Mouse (Mus musculus) midbrain, embryonic 15.5 days (tissue): ENCODE measurements at regions not wholly inside any gene's neighbourhood (a gene's known extent, or its start where the extent isn't known, plus 50 kb on each side); places are given as distances from the start of the nearest gene placed in this dataset.
A peak's percentile ranks its signal among the peaks of the same experiment; 100 is the strongest.

Experiments
- ATAC-seq: fragments of 200-750 bp; cut with Nextera tagmentation; replicated peaks from 2 replicates; pipeline ENCODE4 v1.8.0; 2017; ENCODE audit warnings: moderate TSS enrichment
- H3K27ac ChIP-seq: fragments of 300-500 bp; sonication (generic); 2 replicates; pipeline ENCODE4 v1.5.1; 2015; ENCODE audit warnings: mild to moderate bottlenecking, inconsistent platforms
- H3K27me3 ChIP-seq: fragments of 300-500 bp; sonication (generic); replicated peaks from 2 replicates; pipeline ENCODE4 v1.6.1; 2015; ENCODE audit warnings: inconsistent platforms
- H3K36me3 ChIP-seq: fragments of 300-500 bp; sonication (generic); replicated peaks from 2 replicates; pipeline ENCODE4 v1.6.1; 2015; ENCODE audit warnings: inconsistent platforms
- H3K4me1 ChIP-seq: fragments of 300-500 bp; sonication (generic); 2 replicates; pipeline ENCODE4 v1.6.1; 2015; ENCODE audit warnings: inconsistent platforms
- H3K4me2 ChIP-seq: fragments of 300-500 bp; sonication (generic); 2 replicates; pipeline ENCODE4 v1.6.1; 2015; ENCODE audit warnings: inconsistent platforms, mild to moderate bottlenecking, moderate library complexity
- H3K4me3 ChIP-seq: fragments of 300-500 bp; sonication (generic); 2 replicates; pipeline ENCODE4 v1.5.1; 2015; ENCODE audit warnings: mild to moderate bottlenecking, inconsistent platforms
- H3K9ac ChIP-seq: fragments of 300-500 bp; sonication (generic); 2 replicates; pipeline ENCODE4 v1.6.1; 2015; ENCODE audit warnings: mild to moderate bottlenecking, inconsistent platforms
- H3K9me3 ChIP-seq: fragments of 300-500 bp; sonication (generic); 2 replicates; pipeline ENCODE4 v1.6.1; 2016; ENCODE audit warnings: inconsistent platforms
- WGBS: fragments of 180-500 bp; shearing (Covaris S2); methylation state at CpG from one replicate; pipeline ENCODE4 v1.1.7; 2015; ENCODE audit warnings: mixed read lengths; 5-methylcytosine and 5-hydroxymethylcytosine counted together

DNA sequence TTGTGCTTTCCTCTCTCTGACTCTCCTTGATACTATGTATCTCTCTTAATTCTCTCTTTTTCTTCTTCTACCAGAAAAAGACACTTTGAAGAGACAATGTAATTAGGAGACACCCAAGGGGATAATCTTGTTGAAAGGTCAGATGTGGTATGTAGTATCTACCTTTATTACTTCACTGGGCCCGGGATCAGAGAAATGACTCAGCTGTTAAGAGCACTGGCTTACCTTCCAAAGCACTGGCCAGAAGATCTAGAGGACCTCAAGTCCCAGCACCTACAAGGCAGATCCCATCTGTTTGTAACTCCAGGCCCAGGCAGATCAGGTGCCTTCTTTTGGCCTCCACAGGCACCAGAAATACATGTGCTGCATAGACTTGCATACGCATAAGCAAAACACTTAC lies 127.8 kb upstream of the Cdkn2b start:
- Histone ChIP-seq H3K27me3 (no peaks in the 10 kb centered on the region), H3K36me3 (no peaks in the 10 kb centered on the region), H3K9ac (no peak overlapping the region), H3K9me3 (no peaks in the 10 kb centered on the region), H3K27ac (no peak overlapping the region), H3K4me2 (no peak overlapping the region), H3K4me3 (no peak overlapping the region), H3K4me1 (no peaks in the 10 kb centered on the region)
- ATAC-seq = no peak
- 93% methylated on average over 2 of the region's 2 CpGs for WGBS

DNA sequence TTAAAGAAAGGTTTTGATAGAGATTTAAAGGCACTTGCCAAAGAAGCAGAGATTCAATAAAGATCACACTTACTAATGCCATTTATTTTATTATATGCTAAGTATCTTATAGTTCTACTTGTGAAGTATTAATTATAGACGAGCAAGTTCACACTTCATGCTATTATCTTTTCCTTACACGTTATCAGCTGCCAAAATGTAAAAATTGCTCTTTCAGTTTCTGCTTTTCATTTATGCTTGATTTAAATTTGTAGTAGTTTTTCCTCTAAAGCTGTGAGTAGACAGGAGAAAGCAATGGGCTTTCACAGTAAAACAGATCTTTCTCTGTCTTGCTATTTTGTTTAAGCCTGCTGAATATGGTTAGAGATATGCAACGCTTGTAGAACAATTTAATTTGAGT lies 125.9 kb upstream of the Cdkn2b start:
- Histone ChIP-seq H3K4me1 (no peaks in the 10 kb centered on the region), H3K9ac (no peak overlapping the region), H3K9me3 (no peaks in the 10 kb centered on the region), H3K4me3 (no peak overlapping the region), H3K36me3 (no peaks in the 10 kb centered on the region), H3K27ac (no peak overlapping the region), H3K4me2 (no peak overlapping the region), H3K27me3 (no peaks in the 10 kb centered on the region)
- no peak for ATAC-seq
- WGBS = 87% methylated on average over 3 of the region's 3 CpGs

DNA sequence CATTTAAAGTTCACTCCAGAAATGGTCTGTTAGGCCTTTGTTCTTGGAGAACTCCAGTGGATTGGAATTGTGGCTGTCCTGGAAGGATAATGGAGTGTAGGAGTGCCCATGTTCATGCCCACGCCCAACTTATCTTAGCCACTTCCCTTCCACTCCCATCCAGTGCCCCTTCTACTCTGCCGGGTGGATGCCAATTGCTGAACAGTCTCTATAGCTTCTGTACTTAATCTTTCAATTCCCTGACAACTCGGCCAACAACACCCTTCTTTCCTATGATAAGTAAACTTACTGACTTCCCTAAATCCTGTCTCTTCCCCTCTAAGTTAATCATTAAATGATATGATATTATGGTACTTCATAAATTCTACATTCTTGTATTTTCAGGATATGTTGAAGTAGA lies 123.3 kb upstream of the Cdkn2b start:
- no peaks in the 10 kb centered on the region for H3K9me3 ChIP-seq
- no peaks in the 10 kb centered on the region for H3K4me1 ChIP-seq
- H3K27me3 ChIP-seq = no peaks in the 10 kb centered on the region
- 87% methylated on average over 3 of the region's 3 CpGs for WGBS
- H3K9ac ChIP-seq = no peak overlapping the region
- no peak overlapping the region for H3K4me3 ChIP-seq
- no peak for ATAC-seq
- no peak overlapping the region for H3K4me2 ChIP-seq
- no peak overlapping the region for H3K27ac ChIP-seq
- H3K36me3 ChIP-seq = no peaks in the 10 kb centered on the region

DNA sequence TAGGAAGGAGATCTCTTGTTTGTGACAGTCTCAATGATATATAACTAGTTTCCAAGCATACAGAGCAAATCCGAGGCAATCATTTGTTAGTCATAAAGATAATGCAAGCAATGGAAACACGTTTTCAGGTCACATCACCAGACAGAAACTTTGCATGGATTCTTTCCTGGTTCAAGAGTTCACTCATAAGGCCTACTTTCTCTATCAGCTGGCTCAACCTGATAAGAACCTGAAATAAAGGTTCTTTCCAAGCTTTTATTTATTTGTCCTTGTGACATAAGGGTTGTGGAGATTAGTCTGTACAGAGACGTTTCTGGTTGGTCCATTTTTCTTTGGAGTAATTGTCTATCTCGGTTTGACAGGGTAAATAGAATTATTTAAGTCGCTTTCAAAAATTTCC lies 122.7 kb upstream of the Cdkn2b start:
- 81% methylated on average over 5 of the region's 5 CpGs for WGBS
- Histone ChIP-seq H3K4me2 (no peak overlapping the region), H3K4me1 (no peaks in the 10 kb centered on the region), H3K9me3 (no peaks in the 10 kb centered on the region), H3K4me3 (no peak overlapping the region), H3K27me3 (no peaks in the 10 kb centered on the region), H3K36me3 (no peaks in the 10 kb centered on the region), H3K27ac (no peak overlapping the region), H3K9ac (no peak overlapping the region)
- no peak for ATAC-seq

DNA sequence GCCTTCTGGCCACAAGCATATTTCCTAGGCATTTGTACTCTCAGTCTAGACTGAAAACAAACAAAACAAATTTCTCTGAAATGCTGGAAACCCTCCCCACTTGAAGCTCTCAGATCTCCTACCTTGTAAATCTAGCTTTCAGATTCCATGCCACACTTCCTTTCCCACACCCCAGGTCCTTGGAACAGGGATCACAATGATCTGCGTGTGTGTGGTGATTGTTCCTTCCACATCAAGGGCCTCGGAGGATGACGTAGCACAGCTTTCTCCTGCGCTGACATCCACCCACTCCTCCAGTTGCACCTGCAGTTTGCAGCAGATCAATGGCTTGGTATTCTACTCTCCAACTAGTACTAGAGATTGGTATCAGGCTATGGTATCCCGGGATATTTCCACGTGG lies 120.7 kb upstream of the Cdkn2b start:
- no peak for ATAC-seq
- no peak overlapping the region for H3K4me3 ChIP-seq
- no peaks in the 10 kb centered on the region for H3K27me3 ChIP-seq
- H3K4me1 ChIP-seq = no peaks in the 10 kb centered on the region
- no peaks in the 10 kb centered on the region for H3K36me3 ChIP-seq
- no peak overlapping the region for H3K27ac ChIP-seq
- H3K9ac ChIP-seq = no peak overlapping the region
- WGBS = 86% methylated on average over 6 of the region's 6 CpGs
- H3K9me3 ChIP-seq = no peaks in the 10 kb centered on the region
- no peak overlapping the region for H3K4me2 ChIP-seq

DNA sequence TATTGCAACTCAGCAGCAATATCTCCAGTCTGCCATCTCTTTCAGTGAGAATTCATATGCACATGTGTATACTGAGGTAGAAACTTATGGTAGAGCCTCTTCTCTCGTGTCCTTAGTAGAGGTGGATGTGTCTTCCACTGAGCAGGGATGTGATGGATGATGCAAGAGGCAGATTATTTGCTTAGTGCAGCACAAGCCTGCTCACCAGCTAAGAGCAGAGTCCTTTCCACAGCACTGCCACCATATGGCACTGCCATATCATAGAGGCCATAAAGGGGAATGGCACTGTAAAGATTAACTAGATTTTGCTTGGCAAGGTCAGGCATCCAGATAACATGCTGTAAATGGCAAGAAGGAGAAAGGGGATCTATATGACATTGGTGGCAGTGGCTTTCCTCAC lies 117.6 kb upstream of the Cdkn2b start:
- ATAC-seq = no peak
- WGBS = 78% methylated on average over 1 of the region's 1 CpGs
- Histone ChIP-seq H3K4me2 (no peak overlapping the region), H3K4me3 (no peak overlapping the region), H3K27me3 (no peaks in the 10 kb centered on the region), H3K9me3 (no peaks in the 10 kb centered on the region), H3K4me1 (no peaks in the 10 kb centered on the region), H3K36me3 (no peaks in the 10 kb centered on the region), H3K9ac (no peak overlapping the region), H3K27ac (no peak overlapping the region)

DNA sequence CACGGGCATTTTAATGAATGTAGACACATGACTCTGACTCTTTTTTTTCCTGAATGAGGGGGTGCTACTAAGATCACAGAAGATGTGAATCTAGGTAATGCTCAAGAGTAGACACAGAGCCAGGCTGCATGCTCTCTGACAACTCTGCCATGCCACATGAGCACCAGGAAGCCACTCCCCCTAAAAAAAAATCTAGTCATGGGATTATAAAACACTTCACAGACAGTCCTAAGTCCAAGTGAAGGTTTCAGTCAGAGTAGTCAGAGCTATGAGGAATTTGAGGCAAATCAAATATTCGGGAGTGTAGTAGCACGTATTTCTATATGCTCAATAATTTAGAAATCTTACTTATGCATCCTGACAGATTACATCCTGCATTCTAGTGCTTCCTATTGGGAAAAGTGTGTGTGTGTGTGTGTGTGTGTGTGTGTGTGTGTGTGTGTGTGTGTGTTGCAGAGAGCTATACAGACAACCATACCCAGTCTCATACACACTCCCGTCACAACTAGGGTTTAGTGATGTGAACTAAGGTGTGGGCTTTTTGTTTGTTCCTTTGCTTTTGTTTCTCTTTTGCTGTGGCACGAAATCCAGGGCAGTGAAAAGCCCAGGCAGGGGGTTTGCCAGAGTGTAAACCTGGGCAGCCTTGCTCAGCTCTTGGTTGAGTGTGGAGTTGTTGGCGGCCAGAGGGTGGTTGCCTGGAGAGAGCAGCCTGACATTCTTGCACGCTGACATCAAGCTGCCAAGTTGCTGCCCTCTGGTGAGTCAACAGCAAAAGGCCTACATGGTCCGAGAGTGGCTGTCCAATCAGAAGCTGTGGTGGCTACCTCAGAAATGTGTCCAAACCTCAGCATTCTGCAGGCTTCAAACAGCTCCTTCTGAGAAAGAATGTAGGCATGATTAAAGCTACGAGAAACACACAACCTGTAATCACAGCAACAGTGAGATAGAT lies 116.8 kb upstream of the Cdkn2b start:
- no peak overlapping the region for H3K27ac ChIP-seq
- 56% methylated on average over 9 of the region's 9 CpGs for WGBS
- no peak overlapping the region for H3K4me3 ChIP-seq
- H3K27me3 ChIP-seq = no peaks in the 10 kb centered on the region
- no peak overlapping the region for H3K4me2 ChIP-seq
- ATAC-seq = peak; percentile 83
- H3K9me3 ChIP-seq = no peaks in the 10 kb centered on the region
- no peak overlapping the region for H3K9ac ChIP-seq
- H3K4me1 ChIP-seq = no peaks in the 10 kb centered on the region
- H3K36me3 ChIP-seq = no peaks in the 10 kb centered on the region

DNA sequence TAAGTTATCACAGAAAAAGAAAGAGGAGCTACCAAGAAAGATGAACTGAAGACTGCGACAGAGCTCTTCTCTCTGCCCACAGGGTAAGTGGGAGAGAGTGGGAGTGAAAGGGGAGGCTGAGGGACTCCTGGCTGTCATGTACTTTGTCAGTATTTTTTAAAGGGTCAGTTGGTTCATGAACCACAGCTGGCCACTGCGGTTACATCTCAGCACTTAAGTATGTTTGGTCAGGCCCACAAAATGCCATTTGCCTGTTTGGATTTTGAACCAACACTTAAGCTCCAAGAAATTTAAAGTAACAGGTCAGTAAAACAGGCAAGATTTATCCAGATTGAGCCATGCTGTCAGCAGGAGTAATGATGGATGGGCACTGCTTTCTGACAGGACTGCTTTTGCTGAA lies 115.1 kb upstream of the Cdkn2b start:
- no peak overlapping the region for H3K4me3 ChIP-seq
- no peak overlapping the region for H3K9ac ChIP-seq
- H3K4me2 ChIP-seq = no peak overlapping the region
- H3K9me3 ChIP-seq = no peaks in the 10 kb centered on the region
- no peaks in the 10 kb centered on the region for H3K4me1 ChIP-seq
- H3K27me3 ChIP-seq = no peaks in the 10 kb centered on the region
- ATAC-seq = no peak
- H3K27ac ChIP-seq = no peak overlapping the region
- WGBS = 87% methylated on average over 2 of the region's 2 CpGs
- H3K36me3 ChIP-seq = no peaks in the 10 kb centered on the region

DNA sequence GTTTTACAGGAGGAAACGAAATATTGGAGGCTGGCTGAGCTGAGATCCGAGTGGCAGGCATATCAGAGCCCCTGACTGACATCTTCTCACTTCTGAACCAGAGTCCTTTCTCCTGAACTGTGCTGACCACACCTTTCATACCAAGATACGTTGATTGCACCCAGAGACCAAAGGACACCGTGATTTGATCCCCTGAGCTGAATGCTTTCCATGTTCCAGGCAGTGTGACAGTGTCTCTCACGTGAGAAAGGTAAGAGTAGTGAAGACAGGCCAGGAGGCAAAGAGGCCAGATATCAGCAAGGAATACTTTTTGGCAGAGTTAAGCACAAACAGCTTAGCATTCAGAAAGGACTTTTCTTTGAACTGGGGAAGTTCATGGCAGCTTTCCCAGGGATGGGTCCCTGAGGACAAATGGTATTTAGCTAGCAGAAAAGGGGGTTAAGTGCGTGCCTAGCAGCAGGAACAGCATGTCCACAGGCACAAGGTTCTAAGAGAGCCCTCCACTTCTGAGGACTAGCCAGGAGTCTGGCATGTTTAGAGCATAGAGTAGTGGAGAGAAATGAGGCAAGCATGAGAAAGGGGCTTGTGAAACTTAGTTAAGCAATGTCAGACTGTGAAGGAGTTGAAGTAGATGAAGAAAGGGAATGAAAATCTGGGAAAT lies 111.0 kb upstream of the Cdkn2b start:
- Histone ChIP-seq H3K36me3 (no peaks in the 10 kb centered on the region), H3K9me3 (no peaks in the 10 kb centered on the region), H3K4me2 (no peak overlapping the region), H3K9ac (no peak overlapping the region), H3K4me3 (no peak overlapping the region), H3K27ac (no peak overlapping the region), H3K27me3 (no peaks in the 10 kb centered on the region), H3K4me1 (no peaks in the 10 kb centered on the region)
- 70% methylated on average over 6 of the region's 6 CpGs for WGBS
- ATAC-seq = no peak

DNA sequence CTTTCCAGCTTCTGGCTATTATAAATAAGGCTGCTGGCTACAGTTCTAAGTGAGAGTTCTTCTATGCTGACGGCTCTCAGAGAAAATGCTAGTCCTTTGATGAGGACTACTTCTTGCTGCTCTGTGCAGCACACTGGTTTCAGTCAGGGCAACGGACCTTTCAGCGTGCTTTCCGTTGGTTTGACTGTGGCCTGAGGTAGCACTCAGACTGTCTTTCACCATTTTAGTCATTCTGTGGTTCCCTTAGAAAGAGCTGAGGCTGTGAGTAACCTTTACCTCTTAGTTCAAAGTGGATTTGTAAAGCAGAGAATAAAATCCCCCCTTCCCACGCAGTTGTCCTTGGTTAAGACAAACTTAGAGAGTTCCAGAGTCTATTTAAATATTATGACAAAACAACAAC lies 110.0 kb upstream of the Cdkn2b start:
- ATAC-seq = no peak
- H3K27me3 ChIP-seq = no peaks in the 10 kb centered on the region
- WGBS = 93% methylated on average over 5 of the region's 5 CpGs

DNA sequence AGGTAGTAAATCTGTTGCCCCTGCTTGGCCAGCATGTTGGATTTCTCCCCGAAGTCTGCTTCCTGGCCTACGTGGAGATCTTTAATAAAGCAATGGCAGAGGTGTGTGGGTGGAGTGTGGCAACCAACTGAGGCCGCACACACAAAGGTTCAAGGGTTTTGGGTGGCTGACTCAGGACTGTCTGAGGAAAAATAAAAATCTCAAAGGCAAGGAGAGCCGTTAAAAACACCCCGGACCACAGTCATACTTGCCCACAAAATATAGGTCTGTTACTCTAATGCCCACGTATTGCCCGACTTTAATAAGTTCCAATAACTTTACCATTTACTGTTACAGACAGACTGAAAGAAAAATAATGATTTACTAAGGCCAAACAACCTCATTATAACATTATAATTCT lies 108.7 kb upstream of the Cdkn2b start:
- Histone ChIP-seq H3K4me3 (no peak overlapping the region), H3K4me2 (no peak overlapping the region), H3K9ac (no peak overlapping the region), H3K4me1 (no peaks in the 10 kb centered on the region), H3K27ac (no peak overlapping the region), H3K36me3 (no peaks in the 10 kb centered on the region), H3K9me3 (no peaks in the 10 kb centered on the region), H3K27me3 (no peaks in the 10 kb centered on the region)
- no peak for ATAC-seq
- WGBS = 90% methylated on average over 7 of the region's 7 CpGs

More for the DNA sequence above, 110.0 kb upstream of the Cdkn2b start:
- H3K4me3 ChIP-seq = no peak overlapping the region
- H3K27ac ChIP-seq = no peak overlapping the region
- H3K4me1 ChIP-seq = no peaks in the 10 kb centered on the region
- H3K9ac ChIP-seq = no peak overlapping the region
- no peaks in the 10 kb centered on the region for H3K9me3 ChIP-seq
- H3K36me3 ChIP-seq = no peaks in the 10 kb centered on the region
- no peak overlapping the region for H3K4me2 ChIP-seq

DNA sequence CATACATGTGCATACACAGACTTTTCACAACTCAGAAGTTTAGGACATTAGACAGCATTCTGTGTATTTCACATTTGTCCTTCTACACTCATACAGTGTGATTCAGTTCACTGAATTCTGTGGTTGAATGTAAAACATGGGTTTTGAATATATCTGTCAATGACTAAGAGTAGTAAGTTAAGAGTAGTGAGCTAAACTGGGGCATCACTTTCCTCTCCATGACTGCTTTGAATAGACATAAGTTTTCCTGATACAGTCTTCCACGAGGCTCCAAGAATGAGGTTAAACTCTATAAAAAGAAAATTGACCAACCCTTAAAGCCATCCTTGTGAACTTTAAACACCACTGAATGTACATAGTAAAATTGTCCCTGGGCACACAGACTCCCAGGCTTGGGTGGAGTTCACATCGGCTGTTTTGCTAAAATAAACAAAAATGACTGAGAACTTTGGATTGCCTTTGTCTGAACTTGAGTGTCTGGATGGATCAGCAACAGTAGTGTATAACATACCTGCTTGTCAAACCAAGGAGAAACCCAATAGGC lies 94.9 kb upstream of the Cdkn2b start:
- ATAC-seq = no peak
- no peaks in the 10 kb centered on the region for H3K4me1 ChIP-seq
- no peak overlapping the region for H3K4me2 ChIP-seq
- H3K27ac ChIP-seq = no peak overlapping the region
- H3K9me3 ChIP-seq = no peaks in the 10 kb centered on the region
- H3K9ac ChIP-seq = no peak overlapping the region
- WGBS = 75% methylated on average over 2 of the region's 2 CpGs
- no peak overlapping the region for H3K4me3 ChIP-seq
- H3K36me3 ChIP-seq = no peaks in the 10 kb centered on the region
- H3K27me3 ChIP-seq = no peaks in the 10 kb centered on the region

DNA sequence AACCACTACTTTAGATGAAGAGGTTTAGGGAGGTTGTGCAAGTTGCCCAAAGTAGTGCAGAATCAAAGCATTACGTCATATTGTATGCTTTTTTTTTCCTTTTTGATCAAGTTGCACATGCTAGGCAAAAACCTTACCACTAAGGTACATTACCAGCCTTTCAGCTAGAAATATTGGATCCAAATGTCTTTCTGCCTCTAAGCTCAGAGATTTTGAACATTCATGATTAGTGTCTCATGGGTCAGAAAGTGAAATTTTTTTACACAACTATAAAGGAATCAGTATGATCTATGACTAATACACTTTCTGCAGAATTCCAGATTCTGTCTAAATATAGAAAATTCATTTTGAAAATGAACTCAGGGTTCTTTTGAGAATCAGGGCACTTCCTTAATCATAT lies 92.3 kb upstream of the Cdkn2b start:
- ATAC-seq = no peak
- H3K9me3 ChIP-seq = no peaks in the 10 kb centered on the region
- no peaks in the 10 kb centered on the region for H3K27me3 ChIP-seq
- H3K4me1 ChIP-seq = no peaks in the 10 kb centered on the region
- H3K27ac ChIP-seq = no peak overlapping the region
- no peak overlapping the region for H3K4me2 ChIP-seq
- 90% methylated on average over 1 of the region's 1 CpGs for WGBS
- no peak overlapping the region for H3K4me3 ChIP-seq
- H3K36me3 ChIP-seq = no peaks in the 10 kb centered on the region
- no peak overlapping the region for H3K9ac ChIP-seq
